Mouse (Mus musculus): ENCODE results near the gene Btf3l4. TPM values are rescaled to one million over a fixed set of nuclear protein-coding genes. Genes with fewer than 3 reads are reported as not detected.

The Btf3l4 gene
- total RNA-seq, 2 experiments from 2014 or later: 43.3 to 44.6 TPM

Other genes with a start within 250 kb of the Btf3l4 start
- gene Cc2d1b, start 213.7 kb downstream of the Btf3l4 start, total RNA-seq (2021): 10 to 100 TPM; 17.6 to 18.2 TPM
- gene 3110021N24Rik, start 114.0 kb downstream of the Btf3l4 start, total RNA-seq (2021): 1 to 10 TPM in 1 of 2 experiments, under 1 TPM in 1; 0.69 to 1.1 TPM
- 10 to 100 TPM; 45.5 to 51.0 TPM for gene Zfyve9, start 52.8 kb downstream of the Btf3l4 start, total RNA-seq (2021)
- 10 to 100 TPM; 11.5 to 13.3 TPM for gene Txndc12, start 987 bp upstream of the Btf3l4 start, total RNA-seq (2021)
- gene Kti12, start 14.2 kb upstream of the Btf3l4 start, total RNA-seq (2021): 10 to 100 TPM; 18.9 to 21.7 TPM
- not detected for gene A730015C16Rik, start 15.0 kb upstream of the Btf3l4 start, total RNA-seq (2021)
- gene Rab3b, start 45.4 kb upstream of the Btf3l4 start, total RNA-seq (2021): under 1 TPM in 1 of 2 experiments, not detected in 1; 0.32 TPM
- 100 to 1,000 TPM; 102 to 120 TPM for gene Nrd1, start 167.0 kb upstream of the Btf3l4 start, total RNA-seq (2021)